ENCODE assay signal across 13 mouse cellular contexts in the genomic region with DNA sequence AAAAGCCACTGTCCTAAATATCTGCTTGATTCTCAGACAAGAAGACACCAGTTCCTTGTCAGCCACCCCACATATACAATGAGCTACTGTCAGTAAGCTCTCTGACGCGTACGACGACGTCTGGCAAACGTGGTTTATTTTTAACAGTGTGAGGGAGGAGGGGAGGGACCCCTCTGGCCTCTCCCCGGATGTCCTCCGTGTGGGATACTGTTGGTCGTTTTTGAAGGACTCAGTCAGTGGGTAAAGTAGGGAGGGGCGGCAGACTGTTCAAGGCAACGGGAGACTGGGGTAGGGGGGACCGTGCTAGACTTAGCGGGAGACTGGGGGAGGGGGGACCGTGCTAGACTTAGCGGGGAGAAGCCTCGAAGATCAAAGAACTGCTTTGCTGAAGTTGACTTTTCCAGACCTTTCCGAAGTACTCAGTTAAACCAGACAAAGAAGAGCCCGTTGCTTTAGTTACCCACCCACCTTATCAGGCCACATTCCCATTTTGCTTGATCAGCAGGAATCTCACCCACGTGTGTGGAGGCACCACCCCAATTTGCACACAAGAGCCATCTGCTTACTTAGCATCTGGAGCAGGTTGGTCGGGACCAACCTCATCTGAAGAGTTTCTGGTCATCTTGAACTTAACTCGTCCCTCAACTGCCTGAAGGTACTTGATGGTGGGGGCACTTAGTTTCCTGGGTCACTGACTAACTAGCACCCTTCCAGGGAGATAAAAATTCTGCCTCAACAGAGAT.
A peak's percentile ranks its signal among the peaks of the same experiment; 100 is the strongest.
DNase-seq lines count a peak whose midpoint lies in the region; ATAC-seq and TF ChIP-seq lines count a peak whose summit lies in the region.
"Had no signal": no experiment of that assay in that cellular context is flagged by ENCODE, and none has a peak within 500 bp of the region (broad histone marks: within the 10 kb centered on the region; RNA-seq: fewer than 3 reads in every experiment).

No protein-coding gene starts in this region.

- WGBS in heart, embryonic 11.5 days (ENCODE audit: insufficient replicate concordance) = 24% methylated on average over 21 of the region's 21 CpGs
- WGBS in lung, embryonic 14.5 days = 11% methylated on average over 21 of the region's 21 CpGs
- 44% methylated on average over 21 of the region's 21 CpGs for WGBS in embryonic facial prominence, embryonic 15.5 days

- peak overlapping the region; percentile 45 for H3K4me2 ChIP-seq in heart, embryonic 11.5 days
- H3K4me2 ChIP-seq in lung, embryonic 14.5 days = peak overlapping the region; percentile 52
- H3K4me2 ChIP-seq in embryonic facial prominence, embryonic 15.5 days (replicated peaks) = 0 out of 2 replicates have a peak overlapping the region, but pooled peaks have one; percentile 12
- H3K4me2 ChIP-seq: liver, embryonic 15.5 days had no signal

- H3K36me3 ChIP-seq in heart, embryonic 11.5 days (ENCODE audit: control insufficient read depth, insufficient read depth, low read length) = no peaks in the 10 kb centered on the region
- no peaks in the 10 kb centered on the region for H3K36me3 ChIP-seq in lung, embryonic 14.5 days (ENCODE audit: insufficient read depth)
- no peaks in the 10 kb centered on the region for H3K36me3 ChIP-seq in embryonic facial prominence, embryonic 15.5 days
- H3K36me3 ChIP-seq: liver, embryonic 15.5 days had no signal

- TF ChIP-seq CTCF in lung, embryonic 14.5 days (IDR thresholded peaks at IDR 0.05; ENCODE audit: low read depth) = no peak

- no peak for DNase-seq in heart, adult 8-10 months (ENCODE audit: low spot score)
- peak; percentile 83 for DNase-seq in lung, embryonic 14.5 days
- DNase-seq in lung, postnatal 25 days (ENCODE audit: low spot score) = no peak
- DNase-seq in lung, postnatal 36 days = peak; percentile 6
- DNase-seq in layer of hippocampus, postnatal 25 days (ENCODE audit: extremely low spot score in 1 of 2, low spot score in 1 of 2) = no peak
- DNase-seq in cerebellum, postnatal 4 days (ENCODE audit: low spot score in 2 of 2) = no peak
- DNase-seq: adrenal gland, postnatal 36 days; cerebellum, adult 2 months; retina, postnatal 1 day had no signal

- H3K4me3 ChIP-seq in heart, embryonic 11.5 days (ENCODE audit: low read depth, low read length) = no peak overlapping the region
- H3K4me3 ChIP-seq in lung, embryonic 14.5 days (ENCODE audit: low read depth, low read length) = no peak overlapping the region
- no peak overlapping the region for H3K4me3 ChIP-seq in embryonic facial prominence, embryonic 15.5 days (replicated peaks)
- H3K4me3 ChIP-seq: liver, embryonic 15.5 days had no signal

- H3K9ac ChIP-seq in heart, embryonic 11.5 days (ENCODE audit: low read depth, low read length) = no peak overlapping the region
- H3K9ac ChIP-seq in lung, embryonic 14.5 days = no peak overlapping the region
- H3K9ac ChIP-seq in embryonic facial prominence, embryonic 15.5 days = no peak overlapping the region
- H3K9ac ChIP-seq: liver, embryonic 15.5 days had no signal

- no peaks in the 10 kb centered on the region for H3K27me3 ChIP-seq in heart, embryonic 11.5 days (ENCODE audit: control insufficient read depth, insufficient read depth, low read length)
- no peaks in the 10 kb centered on the region for H3K27me3 ChIP-seq in lung, embryonic 14.5 days (ENCODE audit: insufficient read depth, low read length)
- H3K27me3 ChIP-seq in embryonic facial prominence, embryonic 15.5 days = no peaks in the 10 kb centered on the region
- H3K27me3 ChIP-seq: liver, embryonic 15.5 days had no signal

- peak; percentile 59; the same call in 1 of the 2 replicates for ATAC-seq in heart, embryonic 11.5 days (replicated peaks; ENCODE audit: insufficient number of reproducible peaks, low FRiP score, low TSS enrichment)
- ATAC-seq in lung, embryonic 14.5 days (ENCODE audit: insufficient read depth) = peak; percentile 86
- ATAC-seq in embryonic facial prominence, embryonic 15.5 days (ENCODE audit: insufficient number of reproducible peaks, low FRiP score, low TSS enrichment, low read depth) = peak; percentile 19; the same call in 1 of the 2 replicates
- ATAC-seq: hindbrain, postnatal 0 days had no signal

- no peaks in the 10 kb centered on the region for H3K9me3 ChIP-seq in heart, embryonic 11.5 days (replicated peaks; ENCODE audit: control insufficient read depth, low read length)
- no peaks in the 10 kb centered on the region for H3K9me3 ChIP-seq in lung, embryonic 14.5 days (ENCODE audit: low read depth, low read length)
- H3K9me3 ChIP-seq in embryonic facial prominence, embryonic 15.5 days (replicated peaks) = no peaks in the 10 kb centered on the region
- H3K9me3 ChIP-seq: liver, embryonic 15.5 days had no signal

- H3K4me1 ChIP-seq in heart, embryonic 11.5 days (ENCODE audit: control insufficient read depth, insufficient read depth, low read length) = peaks cover 12% of the 10 kb centered on the region; the same call in 1 of the 2 replicates
- peaks cover 10% of the 10 kb centered on the region for H3K4me1 ChIP-seq in lung, embryonic 14.5 days (ENCODE audit: insufficient read depth)
- H3K4me1 ChIP-seq in embryonic facial prominence, embryonic 15.5 days = peaks cover 15% of the 10 kb centered on the region; the same call in 1 of the 2 replicates
- H3K4me1 ChIP-seq: liver, embryonic 15.5 days had no signal

- H3K27ac ChIP-seq in heart, embryonic 11.5 days (ENCODE audit: low read depth, low read length) = no peak overlapping the region
- peak overlapping the region; percentile 67 for H3K27ac ChIP-seq in lung, embryonic 14.5 days (ENCODE audit: low read depth)
- no peak overlapping the region for H3K27ac ChIP-seq in embryonic facial prominence, embryonic 15.5 days (replicated peaks)
- H3K27ac ChIP-seq: hindbrain, postnatal 0 days; liver, embryonic 15.5 days had no signal

Comparison
In these comparisons a context has a peak if more than half of its experiments do, and no peak if none do; other contexts are left out.
1. DNase-seq: peak in lung, embryonic 14.5 days (single experiment) and lung, postnatal 36 days (single experiment); none in heart, adult 8-10 months (single experiment), lung, postnatal 25 days (single experiment), layer of hippocampus, postnatal 25 days (0 of 2) and cerebellum, postnatal 4 days (0 of 2).
2. ATAC-seq: peak in every context shown above with its lines; median percentile 86 in lung, embryonic 14.5 days; 59 in heart, embryonic 11.5 days; 19 in embryonic facial prominence, embryonic 15.5 days.
3. Peak in every context shown above with its lines, with median percentiles within 50 percentile points of each other: H3K4me2 ChIP-seq.